Mouse (Mus musculus) ES-E14 (cell line): ENCODE results near the gene Gm7073.

Experiments used
- HCFC1 ChIP-seq: IDR thresholded peaks from 2 replicates; pipeline ENCODE4 v1.6.1; 2012; ENCODE audit warnings: low read length, inconsistent platforms, borderline replicate concordance; ENCODE audit not compliant: insufficient read depth
- ZC3H11A ChIP-seq: IDR thresholded peaks from 2 replicates; pipeline ENCODE4 v1.6.1; 2012; ENCODE audit warnings: low read depth, mild to moderate bottlenecking, inconsistent platforms, low read length, borderline replicate concordance
- ZNF384 ChIP-seq: IDR thresholded peaks from 2 replicates; pipeline ENCODE4 v1.6.1; 2012; ENCODE audit warnings: low read depth, low read length, inconsistent platforms

- TF ChIP-seq HCFC1 = peak; percentile 90
- TF ChIP-seq ZNF384 = no peak
- TF ChIP-seq ZC3H11A = no peak
Observed at GRCm38 (mm10) chrX:60404668-60405044, 134.4 kb downstream of the Gm7073 start.
